Mouse (Mus musculus): ENCODE data around the gene Kif1c. TPM values are rescaled to one million over a fixed set of nuclear protein-coding genes. Genes with fewer than 3 reads are reported as not detected.

Kif1c gene
- 32.8 TPM for polyA plus RNA-seq (2014; fragmentation: Illumina TruSeq; extraction: RNeasy Lipid Tissue Mini Kit (QIAGEN cat#74804); ENCODE audit: low read depth, low replicate concordance)

GRCm38 (mm10) chr11:70699722-70700556, at the start of gene Kif1c, which contains the start of gene Inca1:
Kif1c (plus strand) TSS chr11:70700548.
Inca1 (minus strand) TSS chr11:70700155.

GRCm38 (mm10) chr11:70654198-70654922, 46.0 kb upstream of the Kif1c start, which contains the start of gene Pfn1:
Pfn1 (minus strand) TSS chr11:70654644.

DNA sequence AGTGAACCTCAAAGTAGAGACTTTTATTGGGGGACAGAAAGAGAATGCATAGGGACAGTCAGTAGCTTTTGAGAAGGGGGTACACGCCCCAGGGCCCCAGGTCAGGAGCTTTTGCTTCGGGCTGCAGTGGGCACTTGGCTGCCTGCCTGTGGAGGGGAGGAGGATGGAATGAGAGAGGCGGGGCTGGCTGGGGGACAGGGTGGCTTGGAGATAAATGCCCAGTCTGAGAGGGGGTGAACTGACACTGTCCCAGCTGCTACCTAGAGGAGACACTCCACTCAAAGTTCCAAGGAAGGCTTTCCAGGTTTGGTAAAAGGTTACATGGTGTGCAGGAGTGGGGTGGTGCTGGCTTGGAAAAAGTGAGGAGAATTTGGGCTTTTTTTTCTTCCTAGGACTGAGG, 43.4 kb upstream of the Kif1c start, which contains the start of gene Eno3:
Gene Eno3 (plus strand): TSS at position 239 of the 400 bp plus-strand sequence.

GRCm38 (mm10) chr11:70668771-70669505, 31.4 kb upstream of the Kif1c start, which contains the start of gene Spag7:
Spag7 (minus strand) TSS chr11:70669416.

DNA sequence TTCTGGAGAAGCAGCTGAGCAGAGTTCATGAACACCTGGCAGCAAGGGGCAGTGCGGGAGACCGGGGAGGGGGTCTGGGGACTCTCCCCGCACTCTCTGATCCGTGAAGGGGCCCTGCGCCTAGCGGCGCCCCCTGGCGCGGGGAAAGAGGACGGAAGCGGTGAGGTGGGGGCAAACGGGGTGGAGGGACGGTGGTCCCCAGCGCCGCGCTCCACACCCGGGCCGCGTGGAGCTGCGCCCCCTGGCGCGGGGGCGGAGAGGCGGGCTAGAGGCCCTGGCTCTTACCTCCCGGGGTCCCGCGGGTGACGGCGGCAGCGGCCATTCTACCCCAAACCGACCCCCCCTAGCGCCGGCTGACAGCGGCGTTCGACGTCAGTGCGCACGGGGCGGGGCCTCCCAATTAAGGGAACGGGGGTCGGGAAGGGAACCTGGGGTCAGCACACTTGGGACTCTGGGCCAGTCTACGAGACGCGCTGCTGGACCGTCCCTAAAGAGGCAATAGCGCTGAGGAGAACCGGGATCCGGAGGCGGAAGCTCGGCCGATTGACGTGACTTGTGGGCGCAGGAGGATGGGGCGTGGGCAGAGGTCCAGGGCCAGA, 12.6 kb upstream of the Kif1c start, which contains the start of gene Camta2:
Gene Camta2 (minus strand): TSS at position 505 of the 599 bp plus-strand sequence.

GRCm38 (mm10) chr11:70763936-70764808, 63.8 kb downstream of the Kif1c start, which contains the start of gene Zfp3:
Zfp3 (plus strand) TSS chr11:70764209.

Other genes starting within 250 kb of the Kif1c start
- gene Med11, start 248.6 kb upstream of the Kif1c start, polyA plus RNA-seq (2014; fragmentation: Illumina TruSeq; extraction: RNeasy Lipid Tissue Mini Kit (QIAGEN cat#74804); ENCODE audit: low read depth, low replicate concordance) = 5.6 TPM
- gene Zmynd15, start 241.1 kb upstream of the Kif1c start, polyA plus RNA-seq (2014; fragmentation: Illumina TruSeq; extraction: RNeasy Lipid Tissue Mini Kit (QIAGEN cat#74804); ENCODE audit: low read depth, low replicate concordance) = 0.35 TPM
- 10.3 TPM for gene Cxcl16, start 240.6 kb upstream of the Kif1c start, polyA plus RNA-seq (2014; fragmentation: Illumina TruSeq; extraction: RNeasy Lipid Tissue Mini Kit (QIAGEN cat#74804); ENCODE audit: low read depth, low replicate concordance)
- gene Tm4sf5, start 195.3 kb upstream of the Kif1c start, polyA plus RNA-seq (2014; fragmentation: Illumina TruSeq; extraction: RNeasy Lipid Tissue Mini Kit (QIAGEN cat#74804); ENCODE audit: low read depth, low replicate concordance) = not detected
- gene Vmo1, start 185.9 kb upstream of the Kif1c start, polyA plus RNA-seq (2014; fragmentation: Illumina TruSeq; extraction: RNeasy Lipid Tissue Mini Kit (QIAGEN cat#74804); ENCODE audit: low read depth, low replicate concordance) = not detected
- not detected for gene Gltpd2, start 181.4 kb upstream of the Kif1c start, polyA plus RNA-seq (2014; fragmentation: Illumina TruSeq; extraction: RNeasy Lipid Tissue Mini Kit (QIAGEN cat#74804); ENCODE audit: low read depth, low replicate concordance)
- gene Psmb6, start 175.2 kb upstream of the Kif1c start, polyA plus RNA-seq (2014; fragmentation: Illumina TruSeq; extraction: RNeasy Lipid Tissue Mini Kit (QIAGEN cat#74804); ENCODE audit: low read depth, low replicate concordance) = 23.1 TPM
- not detected for gene Gm40193, start 167.6 kb upstream of the Kif1c start, polyA plus RNA-seq (2014; fragmentation: Illumina TruSeq; extraction: RNeasy Lipid Tissue Mini Kit (QIAGEN cat#74804); ENCODE audit: low read depth, low replicate concordance)
- 1.0 TPM for gene Pld2, start 160.5 kb upstream of the Kif1c start, polyA plus RNA-seq (2014; fragmentation: Illumina TruSeq; extraction: RNeasy Lipid Tissue Mini Kit (QIAGEN cat#74804); ENCODE audit: low read depth, low replicate concordance)
- gene Mink1, start 137.7 kb upstream of the Kif1c start, polyA plus RNA-seq (2014; fragmentation: Illumina TruSeq; extraction: RNeasy Lipid Tissue Mini Kit (QIAGEN cat#74804); ENCODE audit: low read depth, low replicate concordance) = 2.2 TPM
- not detected for gene 4930544D05Rik, start 84.7 kb upstream of the Kif1c start, polyA plus RNA-seq (2014; fragmentation: Illumina TruSeq; extraction: RNeasy Lipid Tissue Mini Kit (QIAGEN cat#74804); ENCODE audit: low read depth, low replicate concordance)
- gene Chrne, start 81.3 kb upstream of the Kif1c start, polyA plus RNA-seq (2014; fragmentation: Illumina TruSeq; extraction: RNeasy Lipid Tissue Mini Kit (QIAGEN cat#74804); ENCODE audit: low read depth, low replicate concordance) = not detected
- not detected for gene Gp1ba, start 61.4 kb upstream of the Kif1c start, polyA plus RNA-seq (2014; fragmentation: Illumina TruSeq; extraction: RNeasy Lipid Tissue Mini Kit (QIAGEN cat#74804); ENCODE audit: low read depth, low replicate concordance)
- 33.4 TPM for gene Rnf167, start 53.3 kb upstream of the Kif1c start, polyA plus RNA-seq (2014; fragmentation: Illumina TruSeq; extraction: RNeasy Lipid Tissue Mini Kit (QIAGEN cat#74804); ENCODE audit: low read depth, low replicate concordance)
- 30.6 TPM for gene Slc25a11, start 53.1 kb upstream of the Kif1c start, polyA plus RNA-seq (2014; fragmentation: Illumina TruSeq; extraction: RNeasy Lipid Tissue Mini Kit (QIAGEN cat#74804); ENCODE audit: low read depth, low replicate concordance)
- gene Pfn1, start 45.9 kb upstream of the Kif1c start, polyA plus RNA-seq (2014; fragmentation: Illumina TruSeq; extraction: RNeasy Lipid Tissue Mini Kit (QIAGEN cat#74804); ENCODE audit: low read depth, low replicate concordance) = 121 TPM
- gene Eno3, start 43.3 kb upstream of the Kif1c start, polyA plus RNA-seq (2014; fragmentation: Illumina TruSeq; extraction: RNeasy Lipid Tissue Mini Kit (QIAGEN cat#74804); ENCODE audit: low read depth, low replicate concordance) = 2.7 TPM
- 39.1 TPM for gene Spag7, start 31.1 kb upstream of the Kif1c start, polyA plus RNA-seq (2014; fragmentation: Illumina TruSeq; extraction: RNeasy Lipid Tissue Mini Kit (QIAGEN cat#74804); ENCODE audit: low read depth, low replicate concordance)
- gene Camta2, start 12.4 kb upstream of the Kif1c start, polyA plus RNA-seq (2014; fragmentation: Illumina TruSeq; extraction: RNeasy Lipid Tissue Mini Kit (QIAGEN cat#74804); ENCODE audit: low read depth, low replicate concordance) = 0.87 TPM
- gene Inca1, start 393 bp upstream of the Kif1c start, polyA plus RNA-seq (2014; fragmentation: Illumina TruSeq; extraction: RNeasy Lipid Tissue Mini Kit (QIAGEN cat#74804); ENCODE audit: low read depth, low replicate concordance) = 3.7 TPM
- gene Zfp3, start 63.7 kb downstream of the Kif1c start, polyA plus RNA-seq (2014; fragmentation: Illumina TruSeq; extraction: RNeasy Lipid Tissue Mini Kit (QIAGEN cat#74804); ENCODE audit: low read depth, low replicate concordance) = 4.4 TPM
- 1.6 TPM for gene Scimp, start 112.0 kb downstream of the Kif1c start, polyA plus RNA-seq (2014; fragmentation: Illumina TruSeq; extraction: RNeasy Lipid Tissue Mini Kit (QIAGEN cat#74804); ENCODE audit: low read depth, low replicate concordance)
- gene Rabep1, start 144.2 kb downstream of the Kif1c start, polyA plus RNA-seq (2014; fragmentation: Illumina TruSeq; extraction: RNeasy Lipid Tissue Mini Kit (QIAGEN cat#74804); ENCODE audit: low read depth, low replicate concordance) = 341 TPM

All from adrenal gland, adult 10 weeks (tissue).